Mouse (Mus musculus): ENCODE measurements around the gene Tgm6. TPM values are rescaled to one million over a fixed set of nuclear protein-coding genes. Genes with fewer than 3 reads are reported as not detected.

Gene Tgm6
- polyA plus RNA-seq, 1 experiment: 0.22 TPM

DNA sequence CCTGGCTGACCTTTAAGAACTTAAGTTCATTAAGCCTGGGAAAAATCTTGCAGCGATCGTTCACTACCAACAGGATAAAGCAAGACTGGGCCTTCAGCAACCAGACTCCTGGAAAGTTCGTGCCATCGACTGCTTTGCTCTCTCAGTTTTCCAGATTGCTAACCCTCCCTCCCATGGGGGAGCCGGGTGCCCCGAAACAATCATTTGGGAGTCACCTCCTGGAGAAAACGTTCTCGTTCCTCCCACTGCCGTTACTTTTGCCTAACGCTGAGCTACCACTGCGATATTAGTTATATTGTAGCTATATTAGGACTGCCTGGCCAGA is 66.1 kb downstream of the Tgm6 start:
- no peak for DNase-seq (ENCODE audit: low spot score)

- peak; percentile 86 for DNase-seq (ENCODE audit: low spot score)
These were observed 66.7 kb downstream of the Tgm6 start, which contains the start of gene Snrpb for GRCm38 (mm10) chr2:130178706-130179506. Gene Snrpb, minus strand, starts transcription at chr2:130179403.

DNA sequence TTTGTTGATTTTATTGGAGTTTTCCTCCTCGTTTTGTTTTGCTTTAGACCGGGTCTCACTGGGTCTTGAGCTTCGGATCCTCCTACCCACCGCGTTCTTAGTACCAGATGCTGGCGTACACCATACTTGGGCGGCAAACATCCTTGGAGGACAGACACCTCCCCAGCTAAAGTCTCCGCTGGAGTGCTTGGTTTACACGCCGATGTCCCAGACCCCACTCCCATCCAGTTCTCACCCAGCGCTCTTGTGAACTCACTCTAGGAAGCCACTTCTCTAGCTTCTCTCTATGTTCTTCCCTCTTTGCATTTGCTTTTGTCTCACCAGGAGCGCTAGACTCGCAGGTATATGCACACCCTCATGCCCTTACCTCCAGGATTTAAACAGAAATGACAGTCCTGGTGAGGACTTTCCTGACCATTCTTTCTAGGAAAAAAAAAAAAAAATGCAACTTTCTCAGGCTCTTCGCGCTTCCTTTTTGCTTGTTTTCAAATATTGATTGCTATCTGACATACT is 67.3 kb downstream of the Tgm6 start:
- DNase-seq (ENCODE audit: low spot score): no peak

DNA sequence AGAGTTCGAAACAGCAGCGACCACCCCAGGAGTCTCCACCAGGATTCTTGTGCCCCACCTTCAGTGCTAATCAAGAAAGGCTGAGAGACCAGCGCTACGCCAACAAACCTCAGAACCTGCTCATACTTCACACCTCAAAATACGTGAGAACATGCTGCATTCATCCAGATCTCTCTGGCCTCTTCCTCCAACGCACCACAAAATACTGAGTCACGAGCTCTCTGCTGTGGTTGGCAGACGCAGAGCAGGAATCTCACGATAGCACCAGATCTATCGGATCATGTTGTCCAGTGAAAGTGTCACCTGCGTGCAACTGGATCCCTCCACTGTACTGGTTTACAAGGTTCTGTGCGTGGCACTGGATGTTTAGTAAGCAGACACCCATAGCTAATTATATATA is 76.2 kb downstream of the Tgm6 start:
- DNase-seq (ENCODE audit: low spot score): no peak

GRCm38 (mm10) chr2:130194894-130195293 is 82.7 kb downstream of the Tgm6 start, which contains the start of gene Tmc2:
Gene Tmc2, plus strand, starts transcription at chr2:130195194.
- DNase-seq (ENCODE audit: low spot score): no peak

DNA sequence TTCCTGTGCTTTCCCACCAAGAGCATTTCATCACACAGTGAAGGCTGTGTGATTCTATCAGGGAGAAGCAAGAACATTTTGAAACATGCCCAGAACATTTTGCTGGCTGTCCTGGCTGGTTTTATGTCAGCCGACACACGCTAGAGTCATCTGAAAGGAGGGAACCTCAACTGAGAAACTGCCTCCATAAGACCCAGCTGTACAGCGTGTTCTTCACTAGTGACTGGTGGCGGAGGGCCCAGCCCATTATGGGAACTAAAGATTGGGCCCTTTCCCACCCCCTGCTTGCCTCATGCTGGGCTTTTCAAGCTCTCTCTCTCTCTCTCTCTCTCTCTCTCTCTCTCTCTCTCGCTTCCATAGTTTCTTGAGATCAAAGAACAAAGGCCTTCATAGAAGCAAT is 88.7 kb downstream of the Tgm6 start:
- DNase-seq (ENCODE audit: low spot score): no peak

Other genes with a start within 250 kb of the Tgm6 start
- gene Tgm3, start 100.1 kb upstream of the Tgm6 start, polyA plus RNA-seq (2012; rRNA removed): 3.7 and 3.8 TPM in 2 replicates
- 193 and 258 TPM in 2 replicates for gene Snrpb, start 67.0 kb downstream of the Tgm6 start, polyA plus RNA-seq (2012; rRNA removed)
- not detected in 2 replicates for gene Tmc2, start 82.8 kb downstream of the Tgm6 start, polyA plus RNA-seq (2012; rRNA removed)
- 74.7 and 107 TPM in 2 replicates for gene Nop56, start 162.0 kb downstream of the Tgm6 start, polyA plus RNA-seq (2012; rRNA removed)
- gene Idh3b, start 172.1 kb downstream of the Tgm6 start, polyA plus RNA-seq (2012; rRNA removed): 199 and 254 TPM in 2 replicates
- gene Ebf4, start 182.8 kb downstream of the Tgm6 start, polyA plus RNA-seq (2012; rRNA removed): 5.2 and 5.5 TPM in 2 replicates

All from urinary bladder, adult 2 months (tissue).